Mouse (Mus musculus): Measurements from ENCODE around the gene Spon1. TPM values are rescaled to one million over a fixed set of nuclear protein-coding genes. Genes with fewer than 3 reads are reported as not detected.

Spon1 gene
- polyA plus RNA-seq, 1 experiment from 2014 or later = 47.0 TPM

DNA sequence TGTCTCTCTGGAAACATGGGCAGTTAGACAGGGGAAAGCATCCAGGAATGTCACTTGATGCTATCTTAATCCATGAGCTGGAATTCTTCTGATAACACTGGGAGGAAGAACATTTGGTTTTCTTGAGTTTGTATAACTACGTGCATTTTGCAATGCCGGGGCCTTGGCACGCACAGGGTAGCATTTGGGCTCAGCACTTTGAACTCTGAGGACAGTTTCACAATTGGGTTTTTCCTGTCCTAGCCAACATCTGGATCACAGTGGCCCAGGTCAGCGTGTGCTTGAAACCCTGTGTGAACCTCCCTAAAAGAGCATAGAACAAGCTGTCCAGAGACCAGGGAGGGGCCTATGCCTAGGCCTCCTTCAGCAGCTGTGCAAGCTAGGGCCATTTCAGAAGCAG, 196.3 kb downstream of the Spon1 start:
- 89% methylated on average over 4 of the region's 4 CpGs for WGBS
- no peak overlapping the region for H3K9ac ChIP-seq (ENCODE audit: low read depth, low read length)
- no peaks in the 10 kb centered on the region for H3K36me3 ChIP-seq (ENCODE audit: control insufficient read depth, insufficient read depth, low read length)

DNA sequence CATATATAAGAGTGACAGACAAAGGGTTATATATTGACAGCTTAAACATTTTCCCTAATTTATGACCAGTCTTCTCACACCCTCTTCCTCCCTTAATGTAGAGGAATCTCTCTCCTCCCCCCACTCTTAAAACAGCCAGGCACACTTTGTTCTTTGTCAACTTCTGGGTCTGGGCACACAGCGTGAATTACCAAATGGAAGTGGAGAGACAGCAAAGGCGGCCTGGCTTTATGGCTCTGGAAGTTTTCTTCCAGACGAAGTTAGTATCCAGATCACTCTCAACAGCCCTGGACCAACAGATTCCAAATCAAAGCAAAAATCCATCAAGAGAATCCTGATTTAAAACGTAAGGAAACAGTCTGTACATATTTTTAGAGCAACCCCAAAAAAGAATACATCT, 198.0 kb downstream of the Spon1 start:
- H3K27me3 ChIP-seq (ENCODE audit: control insufficient read depth, insufficient read depth, low read depth, low read length) = no peaks in the 10 kb centered on the region
- WGBS = 69% methylated on average over 4 of the region's 4 CpGs
- no peaks in the 10 kb centered on the region for H3K9me3 ChIP-seq (replicated peaks; ENCODE audit: control insufficient read depth, low read length, poor library complexity, severe bottlenecking)
- no peak overlapping the region for H3K9ac ChIP-seq (ENCODE audit: low read depth, low read length)
- H3K4me1 ChIP-seq (ENCODE audit: control insufficient read depth, insufficient read depth, low read length) = no peaks in the 10 kb centered on the region
- ATAC-seq = no peak
- H3K36me3 ChIP-seq (ENCODE audit: control insufficient read depth, insufficient read depth, low read length) = no peaks in the 10 kb centered on the region
- H3K4me2 ChIP-seq (ENCODE audit: low read length) = no peak overlapping the region
- H3K4me3 ChIP-seq (ENCODE audit: low read depth, low read length) = no peak overlapping the region
- no peak overlapping the region for H3K27ac ChIP-seq (ENCODE audit: low read length)

More for the DNA sequence above, 196.3 kb downstream of the Spon1 start:
- H3K4me2 ChIP-seq (ENCODE audit: low read length) = no peak overlapping the region
- H3K27ac ChIP-seq (ENCODE audit: low read length) = no peak overlapping the region
- no peak for ATAC-seq
- no peaks in the 10 kb centered on the region for H3K27me3 ChIP-seq (ENCODE audit: control insufficient read depth, insufficient read depth, low read depth, low read length)
- H3K4me3 ChIP-seq (ENCODE audit: low read depth, low read length) = no peak overlapping the region
- H3K9me3 ChIP-seq (replicated peaks; ENCODE audit: control insufficient read depth, low read length, poor library complexity, severe bottlenecking) = no peaks in the 10 kb centered on the region
- H3K4me1 ChIP-seq (ENCODE audit: control insufficient read depth, insufficient read depth, low read length) = no peaks in the 10 kb centered on the region

DNA sequence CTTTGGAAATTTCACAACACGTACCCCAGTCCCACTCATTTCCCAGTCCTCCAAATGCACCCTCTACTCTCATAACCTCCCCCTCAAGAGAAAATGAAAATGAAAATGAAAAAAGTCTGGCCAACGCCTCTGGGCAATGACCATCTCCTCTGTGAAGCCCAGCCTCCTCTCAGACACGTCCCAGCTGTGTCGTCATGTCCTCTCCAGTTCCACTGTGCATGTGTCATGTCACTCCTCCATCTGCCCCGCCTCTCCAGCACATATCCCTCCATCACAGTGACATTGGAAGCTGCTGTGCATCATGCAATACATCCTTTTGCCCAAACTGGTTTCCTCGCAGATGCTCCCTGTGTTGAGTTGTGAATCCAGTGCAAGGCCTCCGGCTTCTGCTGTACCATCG, 199.8 kb downstream of the Spon1 start:
- Histone ChIP-seq H3K27ac (ENCODE audit: low read length) (no peak overlapping the region), H3K36me3 (ENCODE audit: control insufficient read depth, insufficient read depth, low read length) (no peaks in the 10 kb centered on the region), H3K4me3 (ENCODE audit: low read depth, low read length) (no peak overlapping the region), H3K4me2 (ENCODE audit: low read length) (no peak overlapping the region), H3K9me3 (replicated peaks; ENCODE audit: control insufficient read depth, low read length, poor library complexity, severe bottlenecking) (no peaks in the 10 kb centered on the region), H3K27me3 (ENCODE audit: control insufficient read depth, insufficient read depth, low read depth, low read length) (no peaks in the 10 kb centered on the region), H3K4me1 (ENCODE audit: control insufficient read depth, insufficient read depth, low read length) (no peaks in the 10 kb centered on the region), H3K9ac (ENCODE audit: low read depth, low read length) (no peak overlapping the region)
- 89% methylated on average over 8 of the region's 8 CpGs for WGBS
- no peak for ATAC-seq

- Histone ChIP-seq H3K9ac (ENCODE audit: low read depth, low read length) (no peak overlapping the region), H3K27ac (ENCODE audit: low read length) (no peak overlapping the region), H3K27me3 (ENCODE audit: control insufficient read depth, insufficient read depth, low read depth, low read length) (no peaks in the 10 kb centered on the region), H3K36me3 (ENCODE audit: control insufficient read depth, insufficient read depth, low read length) (no peaks in the 10 kb centered on the region), H3K9me3 (replicated peaks; ENCODE audit: control insufficient read depth, low read length, poor library complexity, severe bottlenecking) (no peaks in the 10 kb centered on the region), H3K4me2 (ENCODE audit: low read length) (no peak overlapping the region), H3K4me1 (ENCODE audit: control insufficient read depth, insufficient read depth, low read length) (no peaks in the 10 kb centered on the region), H3K4me3 (ENCODE audit: low read depth, low read length) (no peak overlapping the region)
- no peak for ATAC-seq
Observed at GRCm38 (mm10) chr7:113969182-113969581, 203.4 kb downstream of the Spon1 start.

- H3K9ac ChIP-seq (ENCODE audit: low read depth, low read length) = no peak overlapping the region
- 93% methylated on average over 4 of the region's 4 CpGs for WGBS
- no peaks in the 10 kb centered on the region for H3K9me3 ChIP-seq (replicated peaks; ENCODE audit: control insufficient read depth, low read length, poor library complexity, severe bottlenecking)
- ATAC-seq = no peak
- H3K27me3 ChIP-seq (ENCODE audit: control insufficient read depth, insufficient read depth, low read depth, low read length) = no peaks in the 10 kb centered on the region
- no peaks in the 10 kb centered on the region for H3K36me3 ChIP-seq (ENCODE audit: control insufficient read depth, insufficient read depth, low read length)
- H3K4me1 ChIP-seq (ENCODE audit: control insufficient read depth, insufficient read depth, low read length) = no peaks in the 10 kb centered on the region
- H3K27ac ChIP-seq (ENCODE audit: low read length) = no peak overlapping the region
- no peak overlapping the region for H3K4me3 ChIP-seq (ENCODE audit: low read depth, low read length)
- H3K4me2 ChIP-seq (ENCODE audit: low read length) = no peak overlapping the region
Observed at GRCm38 (mm10) chr7:113972536-113972935, 206.7 kb downstream of the Spon1 start.

DNA sequence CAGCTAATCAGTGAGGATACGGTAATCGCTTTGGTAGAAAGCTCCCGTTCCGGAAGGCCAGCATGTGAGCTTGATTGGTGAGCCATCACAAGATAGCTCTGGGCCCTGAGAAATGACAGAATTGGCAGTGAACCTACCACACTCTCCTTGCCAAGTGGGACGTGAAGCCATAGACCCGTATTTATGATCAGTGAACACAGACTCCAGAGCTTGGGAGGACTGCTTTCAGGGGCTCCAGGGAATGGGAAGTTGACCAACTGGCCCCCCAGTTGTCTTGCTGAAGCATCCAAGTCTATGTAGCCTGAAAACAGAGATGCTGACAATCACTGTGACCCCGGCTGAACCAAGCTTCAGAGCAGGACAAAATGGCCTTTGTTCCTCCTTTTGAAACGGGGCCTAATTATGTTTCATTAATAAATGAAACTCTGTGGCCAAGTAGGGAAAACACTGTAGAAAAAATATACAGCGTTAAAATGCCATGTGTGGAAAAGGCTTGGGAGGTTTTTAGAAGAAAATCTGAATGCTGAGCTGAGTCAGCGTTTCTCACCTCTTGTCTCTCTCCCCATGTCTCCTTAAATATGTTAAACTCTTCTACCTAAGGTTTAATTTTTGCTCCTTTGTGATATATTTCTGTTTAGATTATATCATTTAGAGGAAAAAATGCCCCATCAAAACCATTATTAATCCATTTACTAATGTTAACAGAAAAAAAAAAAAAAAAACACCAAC, 220.8 kb downstream of the Spon1 start:
- no peak for ATAC-seq
- no peaks in the 10 kb centered on the region for H3K27me3 ChIP-seq (ENCODE audit: control insufficient read depth, insufficient read depth, low read depth, low read length)
- no peaks in the 10 kb centered on the region for H3K36me3 ChIP-seq (ENCODE audit: control insufficient read depth, insufficient read depth, low read length)
- no peak overlapping the region for H3K4me2 ChIP-seq (ENCODE audit: low read length)
- H3K4me3 ChIP-seq (ENCODE audit: low read depth, low read length) = no peak overlapping the region
- no peak overlapping the region for H3K27ac ChIP-seq (ENCODE audit: low read length)
- H3K9me3 ChIP-seq (replicated peaks; ENCODE audit: control insufficient read depth, low read length, poor library complexity, severe bottlenecking) = no peaks in the 10 kb centered on the region
- no peaks in the 10 kb centered on the region for H3K4me1 ChIP-seq (ENCODE audit: control insufficient read depth, insufficient read depth, low read length)
- H3K9ac ChIP-seq (ENCODE audit: low read depth, low read length) = no peak overlapping the region
- 81% methylated on average over 10 of the region's 10 CpGs for WGBS

DNA sequence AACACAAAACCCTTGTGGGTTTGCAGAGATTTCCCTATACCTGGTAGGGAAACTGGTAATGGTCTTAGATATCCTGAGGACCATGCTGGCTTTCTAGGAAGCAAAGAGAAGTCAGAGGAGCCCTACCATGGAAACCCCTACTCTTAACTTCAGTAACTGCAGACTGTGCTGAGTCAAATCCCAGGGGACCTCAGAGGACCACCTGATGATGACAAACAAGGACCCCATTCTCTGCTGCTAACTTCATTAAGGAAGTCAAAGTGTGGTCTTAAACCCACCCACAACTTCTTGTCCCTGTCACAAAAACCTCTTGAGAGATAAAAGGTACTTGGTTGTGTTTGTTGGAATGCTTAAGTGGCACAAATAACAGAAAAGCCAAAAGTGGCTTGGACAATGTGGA, 222.4 kb downstream of the Spon1 start:
- Histone ChIP-seq H3K4me2 (ENCODE audit: low read length) (no peak overlapping the region), H3K9ac (ENCODE audit: low read depth, low read length) (no peak overlapping the region), H3K36me3 (ENCODE audit: control insufficient read depth, insufficient read depth, low read length) (no peaks in the 10 kb centered on the region), H3K4me3 (ENCODE audit: low read depth, low read length) (no peak overlapping the region), H3K4me1 (ENCODE audit: control insufficient read depth, insufficient read depth, low read length) (no peaks in the 10 kb centered on the region), H3K27ac (ENCODE audit: low read length) (no peak overlapping the region), H3K27me3 (ENCODE audit: control insufficient read depth, insufficient read depth, low read depth, low read length) (no peaks in the 10 kb centered on the region), H3K9me3 (replicated peaks; ENCODE audit: control insufficient read depth, low read length, poor library complexity, severe bottlenecking) (no peaks in the 10 kb centered on the region)
- ATAC-seq = no peak

GRCm38 (mm10) chr7:113997675-113998354, 232.0 kb downstream of the Spon1 start:
- Histone ChIP-seq H3K4me2 (ENCODE audit: low read length) (no peak overlapping the region), H3K9ac (ENCODE audit: low read depth, low read length) (no peak overlapping the region), H3K36me3 (ENCODE audit: control insufficient read depth, insufficient read depth, low read length) (no peaks in the 10 kb centered on the region), H3K4me3 (ENCODE audit: low read depth, low read length) (no peak overlapping the region), H3K4me1 (ENCODE audit: control insufficient read depth, insufficient read depth, low read length) (no peaks in the 10 kb centered on the region), H3K27me3 (ENCODE audit: control insufficient read depth, insufficient read depth, low read depth, low read length) (no peaks in the 10 kb centered on the region), H3K9me3 (replicated peaks; ENCODE audit: control insufficient read depth, low read length, poor library complexity, severe bottlenecking) (no peaks in the 10 kb centered on the region), H3K27ac (ENCODE audit: low read length) (no peak overlapping the region)
- no peak for ATAC-seq
- 83% methylated on average over 7 of the region's 7 CpGs for WGBS

DNA sequence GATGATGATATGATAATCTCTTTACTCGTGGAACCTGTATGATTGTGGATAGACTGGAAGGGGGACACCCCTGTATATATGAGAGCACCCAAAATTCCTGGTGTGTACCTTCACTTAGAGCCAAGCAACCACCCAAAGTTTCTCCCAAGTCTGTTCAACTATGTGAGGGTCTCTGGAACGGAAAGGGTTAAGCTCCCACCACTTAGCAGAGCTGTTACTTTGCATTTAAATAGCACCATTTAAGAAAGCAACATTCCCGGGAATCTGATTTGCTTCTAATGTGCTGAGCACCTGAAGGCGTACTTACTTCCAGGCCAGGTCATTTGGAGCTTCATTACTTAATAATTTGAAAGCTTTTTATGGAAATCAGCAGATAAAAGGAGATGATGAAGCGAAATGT, 238.4 kb downstream of the Spon1 start:
- Histone ChIP-seq H3K9me3 (replicated peaks; ENCODE audit: control insufficient read depth, low read length, poor library complexity, severe bottlenecking) (no peaks in the 10 kb centered on the region), H3K4me2 (ENCODE audit: low read length) (peak overlapping the region; percentile 17; the same call in 1 of the 2 replicates), H3K9ac (ENCODE audit: low read depth, low read length) (no peak overlapping the region), H3K4me1 (ENCODE audit: control insufficient read depth, insufficient read depth, low read length) (peaks cover 10% of the 10 kb centered on the region), H3K36me3 (ENCODE audit: control insufficient read depth, insufficient read depth, low read length) (no peaks in the 10 kb centered on the region), H3K4me3 (ENCODE audit: low read depth, low read length) (no peak overlapping the region), H3K27ac (ENCODE audit: low read length) (peak overlapping the region; percentile 47; the same call in 1 of the 2 replicates), H3K27me3 (ENCODE audit: control insufficient read depth, insufficient read depth, low read depth, low read length) (no peaks in the 10 kb centered on the region)
- 7% methylated on average over 5 of the region's 5 CpGs for whole genome bisulfite sequencing
- no peak for ATAC-seq
